1 mouse cellular context compared by ENCODE assay signal in genomic region chr3:121582711-121583110, GRCm38 (mm10). TPM values are rescaled to one million over a fixed set of nuclear protein-coding genes. Genes with fewer than 3 reads are reported as not detected.
"Had no signal": no experiment of that assay in that cellular context is flagged by ENCODE, and none has a peak within 500 bp of the region (broad histone marks: within the 10 kb centered on the region; RNA-seq: fewer than 3 reads in every experiment).

No protein-coding gene starts in this region.

RNA-seq across cellular contexts. Expression of gene Slc44a3, which starts 50.5 kb away (rescaled TPM):
- total RNA-seq: neutrophil, adult 5-6 weeks had no signal
